Mouse (Mus musculus): ENCODE data around the gene Tmem38a. TPM values are rescaled to one million over a fixed set of nuclear protein-coding genes. Genes with fewer than 3 reads are reported as not detected.
A peak's percentile ranks its signal among the peaks of the same experiment; 100 is the strongest.

The Tmem38a gene
- total RNA-seq, 1 experiment from 2014 or later: 20.3 TPM

DNA sequence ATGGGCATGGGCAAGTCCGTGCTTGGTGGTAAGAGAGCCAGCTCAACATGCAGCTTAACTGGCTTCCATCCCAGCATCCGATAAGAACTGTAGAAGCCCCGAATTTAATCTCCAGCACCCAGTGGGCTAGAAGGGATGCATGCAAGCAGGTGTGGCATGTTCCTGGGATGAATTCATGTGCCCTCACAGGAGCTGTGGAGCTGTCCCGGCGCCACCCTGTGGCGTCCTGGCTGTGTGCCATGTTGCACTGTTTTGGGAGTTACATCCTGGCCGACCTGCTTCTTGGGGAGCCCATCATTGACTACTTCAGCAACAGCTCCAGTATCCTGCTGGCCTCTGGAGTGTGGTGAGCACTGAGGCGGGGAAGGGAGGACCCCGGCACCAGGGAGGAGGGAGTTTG, 7.5 kb downstream of the Tmem38a start:
- ATAC-seq (ENCODE audit: extremely low read depth, insufficient number of reproducible peaks, low FRiP score, poor library complexity, severe bottlenecking): no peak

DNA sequence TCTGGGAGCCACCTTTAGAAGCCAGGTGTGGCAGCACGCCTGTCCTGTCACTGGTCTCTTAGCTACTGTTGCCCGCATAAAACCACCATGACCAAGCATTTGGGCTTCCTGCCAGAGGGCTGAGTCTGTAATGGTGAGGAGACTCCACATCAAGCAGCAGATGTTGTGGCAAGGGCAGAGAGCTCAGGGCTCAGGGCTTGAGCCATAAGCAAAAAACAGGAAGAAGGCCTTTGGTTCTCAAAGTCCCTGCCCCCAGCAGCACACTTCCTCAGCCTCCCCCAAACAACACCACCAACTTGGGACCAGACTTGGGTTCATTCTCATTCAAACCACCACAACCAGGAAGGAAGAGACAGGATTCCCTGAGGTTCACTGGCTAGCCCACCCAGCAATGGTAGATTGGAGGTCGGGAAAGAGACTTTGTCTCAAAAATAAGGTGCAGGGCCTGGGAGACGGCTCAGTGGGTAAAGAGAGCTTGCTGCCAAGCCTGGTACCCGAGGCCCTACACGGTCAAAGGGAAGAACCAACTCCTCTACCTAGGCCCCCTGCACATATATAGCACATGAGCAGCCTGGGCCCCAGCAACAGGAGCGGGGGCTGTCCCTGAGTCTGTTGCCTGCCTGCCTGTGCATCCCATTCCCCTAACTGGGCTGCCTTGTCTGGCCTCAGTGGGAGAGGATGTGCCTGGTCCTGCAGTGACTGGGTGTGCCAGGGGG, 11.4 kb downstream of the Tmem38a start:
- ATAC-seq (ENCODE audit: extremely low read depth, insufficient number of reproducible peaks, low FRiP score, poor library complexity, severe bottlenecking): peak; percentile 93

- no peak for ATAC-seq (ENCODE audit: extremely low read depth, insufficient number of reproducible peaks, low FRiP score, poor library complexity, severe bottlenecking)
Observed at GRCm38 (mm10) chr8:72584390-72584789, 12.5 kb downstream of the Tmem38a start.

DNA sequence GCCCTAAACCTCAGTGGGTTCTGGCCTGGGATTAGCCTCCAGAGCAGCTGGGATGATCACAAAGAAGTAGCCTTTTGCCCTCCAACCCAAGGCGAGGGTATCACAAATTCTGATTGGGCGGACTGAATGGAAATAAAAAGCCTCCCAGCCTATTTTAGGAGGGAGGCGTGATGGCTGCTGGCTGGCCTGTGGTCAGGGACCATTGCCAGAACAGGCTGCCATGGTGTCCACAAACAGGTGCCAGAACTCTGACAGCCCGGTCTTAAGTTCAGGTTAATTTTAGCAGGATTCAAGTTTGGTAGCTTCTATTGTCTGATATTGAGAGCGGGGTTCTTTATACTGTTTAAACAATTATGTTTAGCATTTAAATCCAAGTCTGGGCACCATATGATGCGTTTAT, 16.0 kb downstream of the Tmem38a start:
- ATAC-seq (ENCODE audit: extremely low read depth, insufficient number of reproducible peaks, low FRiP score, poor library complexity, severe bottlenecking): no peak

- ATAC-seq (ENCODE audit: extremely low read depth, insufficient number of reproducible peaks, low FRiP score, poor library complexity, severe bottlenecking): no peak
Observed at GRCm38 (mm10) chr8:72588865-72589264, 17.0 kb downstream of the Tmem38a start.

GRCm38 (mm10) chr8:72589286-72589685, 17.4 kb downstream of the Tmem38a start:
- ATAC-seq (ENCODE audit: extremely low read depth, insufficient number of reproducible peaks, low FRiP score, poor library complexity, severe bottlenecking): no peak

- ATAC-seq (ENCODE audit: extremely low read depth, insufficient number of reproducible peaks, low FRiP score, poor library complexity, severe bottlenecking): peak; percentile 88
Observed at GRCm38 (mm10) chr8:72590198-72590597, 18.3 kb downstream of the Tmem38a start.

Other genes with a start within 250 kb of the Tmem38a start
- gene Eps15l1, start 150.6 kb upstream of the Tmem38a start, total RNA-seq (2017): 69.5 and 70.0 TPM in 2 replicates
- gene Calr3, start 128.2 kb upstream of the Tmem38a start, total RNA-seq (2017): 0.81 TPM in 1 of 2 replicates, not detected in the other
- gene 1700030K09Rik, start 128.2 kb upstream of the Tmem38a start, total RNA-seq (2017): 11.2 and 12.3 TPM in 2 replicates
- gene Cherp, start 96.8 kb upstream of the Tmem38a start, total RNA-seq (2017): 21.0 and 22.2 TPM in 2 replicates
- 55.1 and 65.8 TPM in 2 replicates for gene Slc35e1, start 79.4 kb upstream of the Tmem38a start, total RNA-seq (2017)
- 9.1 and 10.1 TPM in 2 replicates for gene Med26, start 23.8 kb upstream of the Tmem38a start, total RNA-seq (2017)
- 36.3 and 46.4 TPM in 2 replicates for gene Smim7, start 967 bp upstream of the Tmem38a start, total RNA-seq (2017)
- gene Nwd1, start 74.7 kb downstream of the Tmem38a start, total RNA-seq (2017): 0.12 TPM in 2 replicates
- gene Sin3b, start 151.2 kb downstream of the Tmem38a start, total RNA-seq (2017): 124 and 128 TPM in 2 replicates
- gene F2rl3, start 189.8 kb downstream of the Tmem38a start, total RNA-seq (2017): 0.49 and 0.70 TPM in 2 replicates